Mouse (Mus musculus) lung, adult 2 months (tissue): ENCODE results near the gene Aar2. TPM values are rescaled to one million over a fixed set of nuclear protein-coding genes. Genes with fewer than 3 reads are reported as not detected.

Experiments used
- DNase-seq: peaks from one replicate; pipeline ENCODE4 v3.0.0; 2022
- H3K4me1 ChIP-seq: fragments of 200-500 bp; 2 replicates; pipeline ENCODE4 v1.6.1; 2011; ENCODE audit warnings: low read length; ENCODE audit not compliant: control insufficient read depth, insufficient read depth
- H3K4me3 ChIP-seq: fragments of 200-500 bp; replicated peaks from 2 replicates; pipeline ENCODE3; 2011; ENCODE audit warnings: low read depth, mild to moderate bottlenecking, control low read depth, low read length; ENCODE audit errors: extremely low read depth
- CTCF ChIP-seq: fragments of 200-500 bp; IDR thresholded peaks from 2 replicates; pipeline ENCODE4 v1.5.1; 2011; ENCODE audit warnings: mild to moderate bottlenecking, low read length, control low read depth; ENCODE audit not compliant: insufficient read depth
- POLR2A ChIP-seq: fragments of 200-500 bp; IDR thresholded peaks from 2 replicates; pipeline ENCODE4 v1.6.1; 2011; ENCODE audit warnings: low read depth, mild to moderate bottlenecking, control low read depth, low read length, borderline replicate concordance; ENCODE audit errors: extremely low read depth
- WGBS: fragments of 180-500 bp; shearing (Covaris S2); methylation state at CpG from one replicate; pipeline ENCODE4 v1.1.7; 2018; 5-methylcytosine and 5-hydroxymethylcytosine counted together
- polyA plus RNA-seq: library from polyadenylated mRNA; depleted of rRNA; stranded (reverse); fragments of >200 nt; gene quantifications from 2 replicates; pipeline ENCODE4 v1.2.3, GENCODE M21; 2012

The Aar2 gene
- polyA plus RNA-seq, 1 experiment, result 31.3 TPM

DNA sequence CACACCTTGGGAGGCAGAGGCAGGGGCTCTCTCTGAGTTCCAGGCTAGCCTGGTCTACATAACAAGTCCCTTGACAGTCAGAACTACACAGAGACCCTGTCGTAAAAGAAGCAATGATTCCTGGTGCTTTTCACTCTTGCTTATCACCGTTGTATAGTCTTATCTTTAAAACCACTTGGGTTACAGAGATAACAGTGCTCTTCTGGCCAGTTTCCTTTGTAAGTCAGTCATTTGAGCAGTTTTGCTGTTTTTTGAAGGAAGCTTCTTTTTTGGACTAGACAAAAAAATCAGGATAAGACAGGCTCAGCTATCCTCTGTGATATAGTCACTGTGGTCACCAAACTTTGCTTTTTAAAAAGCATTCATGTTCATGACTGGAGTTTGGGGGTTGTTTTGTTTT is 14.4 kb downstream of the Aar2 start:
- 48% methylated on average over 2 of the region's 2 CpGs for WGBS
- no peak for DNase-seq
- H3K4me3 ChIP-seq, result no peak overlapping the region
- H3K4me1 ChIP-seq, result no peaks in the 10 kb centered on the region
- TF ChIP-seq POLR2A, result no peak

GRCm38 (mm10) chr2:156563557-156563956 is 16.2 kb downstream of the Aar2 start:
- WGBS, result 69% methylated on average over 5 of the region's 5 CpGs

DNA sequence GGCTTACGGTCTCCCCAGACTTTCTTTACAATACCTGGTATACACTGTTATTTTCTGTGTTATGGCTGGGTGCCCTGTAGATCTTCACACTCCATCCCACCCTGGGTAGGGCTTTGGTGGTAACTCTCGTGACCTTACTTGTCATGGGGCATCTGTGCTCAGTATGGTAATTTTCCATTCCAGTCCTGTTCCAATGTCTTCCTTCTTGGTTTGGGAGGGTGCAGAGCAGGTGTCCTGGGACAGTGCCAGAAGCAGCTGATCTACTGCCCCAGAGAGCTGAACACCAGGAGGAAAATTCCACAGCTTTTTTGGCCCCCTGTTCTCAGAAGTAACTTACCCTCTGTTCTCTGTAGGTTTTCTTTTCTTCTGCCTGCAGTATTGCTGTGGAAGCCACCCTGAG is 19.1 kb downstream of the Aar2 start:
- DNase-seq, result no peak
- no peak overlapping the region for H3K4me3 ChIP-seq
- no peak for TF ChIP-seq CTCF
- no peak for TF ChIP-seq POLR2A
- whole genome bisulfite sequencing, result 88% methylated on average over 2 of the region's 2 CpGs
- no peaks in the 10 kb centered on the region for H3K4me1 ChIP-seq

More at GRCm38 (mm10) chr2:156563557-156563956, 16.2 kb downstream of the Aar2 start:
- Histone ChIP-seq H3K4me1 (no peaks in the 10 kb centered on the region), H3K4me3 (no peak overlapping the region)
- DNase-seq, result no peak
- TF ChIP-seq POLR2A (no peak), CTCF (no peak)

DNA sequence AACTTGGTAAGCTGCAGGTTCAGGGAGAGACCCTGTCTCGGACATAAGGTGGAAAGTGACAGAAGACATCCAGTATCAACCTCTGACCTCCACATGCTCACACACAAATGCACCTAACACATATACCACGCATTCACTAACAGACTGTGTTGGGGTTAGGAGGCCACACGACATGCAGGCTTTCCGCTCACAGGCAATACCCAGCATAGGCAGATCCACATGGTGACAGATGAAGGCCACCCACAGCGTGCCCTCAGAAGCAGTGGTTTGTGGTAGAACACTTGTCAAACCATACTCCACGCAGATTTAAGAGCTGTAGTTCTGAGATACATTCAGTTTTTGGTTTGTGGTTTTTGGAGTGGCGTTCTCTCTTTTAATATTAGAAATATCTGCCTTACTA is 21.3 kb downstream of the Aar2 start:
- DNase-seq, result no peak
- WGBS, result 83% methylated on average over 7 of the region's 7 CpGs
- no peaks in the 10 kb centered on the region for H3K4me1 ChIP-seq
- no peak overlapping the region for H3K4me3 ChIP-seq
- TF ChIP-seq CTCF (no peak), POLR2A (no peak)

GRCm38 (mm10) chr2:156569261-156569660 is 21.9 kb downstream of the Aar2 start:
- WGBS, result 91% methylated on average over 3 of the region's 3 CpGs
- TF ChIP-seq CTCF (no peak), POLR2A (no peak)

GRCm38 (mm10) chr2:156571521-156571920 is 24.1 kb downstream of the Aar2 start:
- H3K4me1 ChIP-seq, result no peaks in the 10 kb centered on the region
- 78% methylated on average over 6 of the region's 6 CpGs for whole genome bisulfite sequencing
- no peak overlapping the region for H3K4me3 ChIP-seq
- no peak for TF ChIP-seq CTCF
- TF ChIP-seq POLR2A, result no peak
- DNase-seq, result no peak

More at GRCm38 (mm10) chr2:156569261-156569660, 21.9 kb downstream of the Aar2 start:
- Histone ChIP-seq H3K4me3 (no peak overlapping the region), H3K4me1 (no peaks in the 10 kb centered on the region)
- no peak for DNase-seq

DNA sequence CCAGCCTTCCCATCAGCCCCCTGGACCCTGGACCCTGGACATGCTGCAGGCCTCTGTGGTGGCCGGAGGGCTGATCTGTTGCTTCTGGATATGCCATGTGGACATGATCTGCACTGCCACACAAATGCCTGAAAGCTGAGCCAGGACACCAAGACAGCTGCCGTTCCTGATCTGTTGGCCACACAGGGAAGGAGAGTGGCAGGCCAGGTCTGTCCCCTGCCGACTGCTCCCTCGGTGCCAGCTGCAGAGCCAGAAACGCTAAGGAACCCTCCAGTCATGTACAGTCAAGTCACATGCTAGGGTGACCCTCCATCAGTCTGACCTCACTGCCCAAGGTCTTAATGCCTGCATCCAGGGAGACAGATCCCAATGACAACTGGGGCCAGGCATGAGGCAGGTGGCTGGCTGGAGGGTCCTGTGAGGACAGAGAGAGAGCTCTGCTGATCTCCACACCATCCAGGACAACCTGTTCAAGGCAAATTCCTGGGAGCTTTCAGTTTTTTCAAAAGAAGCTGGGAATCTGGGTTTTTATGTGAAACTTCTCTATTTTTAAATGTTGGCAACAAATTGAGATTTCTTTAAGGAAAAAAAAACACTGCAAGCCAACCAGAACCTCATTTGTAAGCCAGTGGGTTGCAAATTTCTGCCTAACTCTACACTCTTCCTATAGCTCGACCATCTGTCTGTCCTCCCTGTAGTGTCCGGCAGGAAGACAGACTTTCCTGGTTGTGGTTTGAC is 29.6 kb downstream of the Aar2 start:
- TF ChIP-seq POLR2A (no peak), CTCF (no peak)
- no peak for DNase-seq
- H3K4me3 ChIP-seq, result no peak overlapping the region
- 75% methylated on average over 7 of the region's 7 CpGs for WGBS
- no peaks in the 10 kb centered on the region for H3K4me1 ChIP-seq

- H3K4me3 ChIP-seq, result no peak overlapping the region
- 67% methylated on average over 5 of the region's 5 CpGs for WGBS
- DNase-seq, result no peak
- TF ChIP-seq CTCF, result no peak
- no peaks in the 10 kb centered on the region for H3K4me1 ChIP-seq
Measured at GRCm38 (mm10) chr2:156580507-156580906, 33.1 kb downstream of the Aar2 start.

GRCm38 (mm10) chr2:156581244-156581643 is 33.9 kb downstream of the Aar2 start:
- Histone ChIP-seq H3K4me1 (no peaks in the 10 kb centered on the region), H3K4me3 (no peak overlapping the region)
- no peak for DNase-seq
- 44% methylated on average over 10 of the region's 10 CpGs for WGBS
- TF ChIP-seq POLR2A, result no peak
- TF ChIP-seq CTCF, result no peak

DNA sequence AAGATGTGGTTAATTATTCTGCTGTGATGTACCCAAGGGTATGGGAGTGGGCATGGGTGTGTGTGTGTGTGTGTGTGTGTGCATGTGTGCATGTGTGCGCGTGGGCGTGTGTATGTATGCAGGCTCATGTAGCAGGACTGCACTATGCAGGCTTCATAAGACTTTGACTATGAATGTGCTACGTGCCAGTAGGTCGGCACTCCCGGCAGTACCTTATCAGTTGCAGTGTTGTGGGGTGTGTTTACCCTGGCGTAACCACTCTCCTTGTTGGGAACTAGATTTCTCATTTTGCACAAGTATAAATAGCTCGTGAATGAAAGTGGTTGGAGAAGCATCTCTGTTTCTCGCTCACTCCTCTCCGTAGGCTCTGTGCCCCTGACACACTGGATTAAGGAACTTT is 35.5 kb downstream of the Aar2 start:
- 73% methylated on average over 10 of the region's 10 CpGs for WGBS

More for the DNA sequence above, 35.5 kb downstream of the Aar2 start:
- no peak overlapping the region for H3K4me3 ChIP-seq
- TF ChIP-seq CTCF (no peak), POLR2A (no peak)
- H3K4me1 ChIP-seq, result no peaks in the 10 kb centered on the region
- no peak for DNase-seq
